Mouse (Mus musculus) brain, embryonic 14.5 days (tissue): ENCODE results near the gene 4930432K21Rik. TPM values are rescaled to one million over a fixed set of nuclear protein-coding genes. Genes with fewer than 3 reads are reported as not detected.

ENCODE experiments used
- DNase-seq: peaks from one replicate; pipeline ENCODE4 v3.0.0-alpha.2; 2011; ENCODE audit warnings: low read depth
- CTCF ChIP-seq: fragments of 200-500 bp; IDR thresholded peaks from 2 replicates; pipeline ENCODE4 v1.5.1; 2012; ENCODE audit warnings: inconsistent platforms, mild to moderate bottlenecking, moderate library complexity, borderline replicate concordance; ENCODE audit not compliant: insufficient read depth, insufficient read length; ENCODE audit errors: extremely low read depth
- POLR2A ChIP-seq: fragments of 200-500 bp; IDR thresholded peaks from 2 replicates; pipeline ENCODE4 v1.6.1; 2012; ENCODE audit warnings: mild to moderate bottlenecking, inconsistent platforms, borderline replicate concordance; ENCODE audit not compliant: poor library complexity, insufficient read depth, insufficient read length, severe bottlenecking; ENCODE audit errors: extremely low read depth
- polyA plus RNA-seq: library from polyadenylated mRNA; depleted of rRNA; stranded (reverse); fragments of >200 nt; gene quantifications from 2 replicates; pipeline ENCODE4 v1.2.3, GENCODE M21; 2012

4930432K21Rik gene
- polyA plus RNA-seq, 1 experiment: 2.1 TPM

DNA sequence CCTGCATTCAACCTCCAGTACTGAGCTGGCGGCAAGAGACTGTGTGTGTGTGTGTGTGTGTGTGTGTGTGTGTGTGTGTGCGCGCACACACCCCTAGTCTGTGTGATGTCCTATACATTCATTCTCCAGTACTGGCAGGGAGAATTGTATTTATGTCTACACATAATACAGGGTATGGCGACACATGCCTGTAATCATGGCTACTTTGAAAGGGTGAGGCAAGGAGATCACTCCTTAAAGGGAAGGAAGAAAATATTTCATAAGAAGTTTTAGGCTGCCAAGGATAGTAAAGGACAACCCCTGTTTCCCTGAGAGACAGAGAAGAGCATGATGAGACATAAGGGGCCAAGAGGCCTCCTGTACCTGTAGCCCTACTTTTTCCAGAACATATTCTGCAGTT, 9.8 kb downstream of the 4930432K21Rik start:
- TF ChIP-seq CTCF (no peak), POLR2A (no peak)
- DNase-seq: no peak

DNA sequence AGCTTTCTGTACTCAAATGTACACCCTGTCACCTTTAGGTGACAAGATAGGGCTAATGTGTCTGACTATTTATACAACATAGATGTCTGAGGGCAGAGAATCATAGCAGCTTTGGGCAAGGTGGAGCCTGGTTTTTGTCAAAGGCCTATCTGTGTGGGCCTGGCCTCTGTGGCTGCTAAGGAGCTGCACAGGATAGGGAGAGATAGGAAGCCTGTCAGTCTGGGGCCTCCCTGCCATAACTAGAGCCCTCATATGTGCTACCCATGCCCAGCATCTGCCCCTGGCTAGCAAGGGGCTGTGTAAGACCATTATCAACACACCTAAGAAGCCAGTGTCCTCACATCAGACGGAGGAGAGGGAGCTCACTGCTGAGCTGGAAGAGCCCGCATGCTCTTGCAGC, 19.9 kb downstream of the 4930432K21Rik start:
- TF ChIP-seq CTCF: no peak
- no peak for TF ChIP-seq POLR2A
- no peak for DNase-seq

- no peak for TF ChIP-seq CTCF
- TF ChIP-seq POLR2A: no peak
- no peak for DNase-seq
Observed at GRCm38 (mm10) chr8:84170096-84170495, 22.3 kb downstream of the 4930432K21Rik start.

GRCm38 (mm10) chr8:84173861-84174260, 26.0 kb downstream of the 4930432K21Rik start:
- TF ChIP-seq CTCF: peak; percentile 34; the same call in 1 of the 2 replicates
- TF ChIP-seq POLR2A: no peak
- no peak for DNase-seq

DNA sequence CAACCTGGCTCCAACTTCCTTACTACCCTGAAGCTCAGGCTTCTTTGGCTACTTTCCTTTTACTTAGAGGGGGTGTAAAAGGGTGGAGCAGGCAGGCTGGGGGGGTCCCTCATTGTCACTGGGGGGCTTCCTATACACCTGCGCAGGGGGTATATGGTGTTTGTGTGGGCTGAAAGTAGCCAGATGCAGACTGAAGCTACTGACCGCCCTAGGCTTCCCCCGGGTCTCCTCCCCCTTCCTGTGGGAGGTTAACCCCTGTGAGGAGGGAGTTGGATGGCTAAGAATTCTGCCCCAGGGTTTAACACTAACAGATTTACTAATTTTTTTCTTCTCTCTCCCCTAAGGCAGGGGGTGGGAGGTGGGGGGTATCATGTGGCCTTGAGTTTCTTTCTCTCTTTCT, 28.7 kb downstream of the 4930432K21Rik start:
- no peak for TF ChIP-seq CTCF
- TF ChIP-seq POLR2A: no peak

GRCm38 (mm10) chr8:84177405-84177804, 29.6 kb downstream of the 4930432K21Rik start:
- TF ChIP-seq POLR2A (no peak), CTCF (no peak)

More for the DNA sequence above, 28.7 kb downstream of the 4930432K21Rik start:
- DNase-seq: no peak

GRCm38 (mm10) chr8:84178592-84178991, 30.8 kb downstream of the 4930432K21Rik start:
- no peak for DNase-seq
- TF ChIP-seq CTCF: no peak
- TF ChIP-seq POLR2A: no peak

More at GRCm38 (mm10) chr8:84177405-84177804, 29.6 kb downstream of the 4930432K21Rik start:
- no peak for DNase-seq

GRCm38 (mm10) chr8:84179946-84180345, 32.1 kb downstream of the 4930432K21Rik start:
- no peak for DNase-seq

DNA sequence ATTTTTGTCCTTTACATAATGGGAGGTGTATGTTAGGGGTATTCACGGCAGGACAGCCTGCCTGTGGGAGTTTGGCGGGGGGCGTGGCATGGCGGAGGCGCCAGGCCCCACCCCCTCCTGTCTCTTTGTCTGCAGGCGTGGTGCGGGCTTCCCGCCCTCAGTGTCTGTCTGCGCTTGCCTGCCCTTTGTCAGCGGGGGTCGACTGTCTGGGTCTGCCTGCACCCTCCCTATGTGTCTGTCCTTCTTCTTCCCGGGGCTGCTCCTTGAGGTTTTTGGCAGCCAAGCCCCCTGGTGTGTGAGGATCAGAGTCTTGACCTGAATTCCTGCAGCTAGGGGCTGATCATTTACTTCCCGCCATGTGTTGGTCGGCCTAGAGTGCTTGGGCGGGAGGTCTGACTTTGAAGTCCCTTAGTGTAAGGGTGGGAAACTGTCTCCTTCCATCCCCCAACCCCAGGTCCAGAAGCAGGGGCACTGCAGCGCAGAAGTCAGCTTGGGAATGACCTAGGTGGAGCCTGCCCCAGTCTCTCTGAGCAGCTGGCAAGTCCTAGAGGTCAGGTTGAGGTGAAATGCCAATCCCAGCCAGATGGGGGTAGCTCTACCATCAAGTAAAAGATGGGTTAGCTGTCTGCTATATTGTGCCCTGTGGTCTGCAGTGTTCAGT, 32.8 kb downstream of the 4930432K21Rik start:
- DNase-seq: peak; percentile 90
- TF ChIP-seq CTCF (no peak), POLR2A (no peak)

More at GRCm38 (mm10) chr8:84179946-84180345, 32.1 kb downstream of the 4930432K21Rik start:
- TF ChIP-seq POLR2A: no peak
- no peak for TF ChIP-seq CTCF

GRCm38 (mm10) chr8:84182833-84183232, 35.0 kb downstream of the 4930432K21Rik start:
- DNase-seq: no peak
- TF ChIP-seq CTCF (no peak), POLR2A (no peak)

- TF ChIP-seq POLR2A (peak; percentile 45), CTCF (no peak)
- DNase-seq: peak; percentile 69
Observed at GRCm38 (mm10) chr8:84183261-84184084, 35.6 kb downstream of the 4930432K21Rik start.

GRCm38 (mm10) chr8:84184085-84185043, 36.5 kb downstream of the 4930432K21Rik start:
- peak; percentile 46 for DNase-seq
- TF ChIP-seq CTCF (no peak), POLR2A (no peak)
